Mouse (Mus musculus): Measurements from ENCODE around the gene Inhbe. TPM values are rescaled to one million over a fixed set of nuclear protein-coding genes. Genes with fewer than 3 reads are reported as not detected.

The Inhbe gene
- not detected for total RNA-seq (2021)
- long read RNA-seq, experiment 1 = 0 reads
- long read RNA-seq, experiment 2 = 0 reads

GRCm38 (mm10) chr10:127353909-127354895, at the start of gene Inhbe:
TSS of gene Inhbe (minus strand) at chr10:127354411.
- intact Hi-C loops (cut with DNase I; ENCODE audit: low total_unique reads) = loop anchor here (10.0 kb wide), 1 partner anchor 111 kb away; no protein-coding TSS in a partner anchor
- no peak for DNase-seq

DNA sequence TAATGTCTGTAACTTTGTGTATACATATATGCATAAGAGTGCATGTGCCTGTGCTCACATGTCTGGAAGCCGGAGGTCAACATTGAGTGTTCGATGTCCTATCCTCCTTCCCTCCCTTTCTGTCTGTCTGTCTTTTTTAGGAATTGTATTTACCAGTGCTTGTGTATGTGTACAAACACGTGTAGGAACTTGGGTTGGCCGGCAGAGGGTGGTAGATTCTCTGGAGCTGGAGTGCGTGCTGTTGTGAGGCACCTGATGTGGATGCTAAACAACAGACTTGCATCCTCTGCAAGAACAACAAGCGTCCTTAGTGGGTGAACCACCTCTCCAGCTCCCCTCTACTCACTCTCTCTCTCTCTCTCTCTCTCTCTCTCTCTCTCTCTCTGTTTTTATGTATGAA, 37.6 kb upstream of the Inhbe start:
- intact Hi-C loops (cut with DNase I; ENCODE audit: low total_unique reads) = no loop called here
- DNase-seq = no peak

GRCm38 (mm10) chr10:127381743-127382134, 27.5 kb upstream of the Inhbe start:
- intact Hi-C loops (cut with DNase I; ENCODE audit: low total_unique reads) = no loop called here
- no peak for DNase-seq

DNA sequence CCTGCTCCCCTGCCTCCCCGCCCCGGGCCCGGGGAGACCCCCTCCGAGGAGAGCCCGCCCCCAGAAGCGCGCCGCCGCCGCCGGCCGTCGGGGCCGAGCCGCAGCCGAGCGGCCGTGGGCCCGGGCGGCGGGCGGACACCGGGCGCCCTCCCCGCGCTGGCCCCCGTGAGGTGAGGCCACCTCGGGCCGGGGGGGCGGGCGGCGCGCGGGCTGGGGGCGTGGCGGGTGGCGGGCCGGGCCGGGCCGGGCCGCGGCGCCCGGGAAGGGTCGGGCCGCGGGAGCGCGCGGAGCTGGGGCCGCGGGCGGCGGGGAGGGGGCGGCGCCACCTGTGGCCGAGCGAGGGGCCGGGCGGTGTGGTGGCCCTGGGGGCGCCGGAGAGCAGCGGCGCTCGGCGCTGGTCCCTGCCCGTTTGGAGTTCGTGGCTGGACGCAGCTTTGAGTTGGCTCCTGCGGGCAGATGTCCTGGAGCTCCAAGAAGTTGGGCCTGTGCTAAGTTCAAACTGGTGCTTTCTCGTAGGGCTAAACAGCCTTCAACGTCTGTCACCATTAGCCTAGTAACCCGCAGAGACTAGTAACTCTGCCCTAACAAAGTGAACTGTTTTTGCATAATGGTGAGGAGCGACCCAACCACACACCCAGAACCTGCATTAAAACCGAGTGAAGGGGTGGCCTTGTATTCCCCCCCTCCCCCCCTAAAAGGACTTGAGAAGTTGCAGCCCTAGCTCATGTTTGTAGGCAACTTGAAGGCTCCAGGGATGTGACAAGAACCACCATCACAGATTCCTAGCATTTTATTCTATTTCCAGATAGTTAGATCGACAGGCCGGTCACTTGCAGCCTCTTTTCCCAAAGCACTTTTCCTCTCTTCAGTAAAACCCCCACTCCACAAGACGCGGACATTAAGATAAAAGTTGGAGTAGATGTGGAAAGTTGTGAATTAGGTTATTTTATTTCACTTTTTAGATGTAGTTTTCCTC, 26.8 kb upstream of the Inhbe start:
- peak; percentile 72 for DNase-seq
- intact Hi-C loops (cut with DNase I; ENCODE audit: low total_unique reads) = no loop called here

DNA sequence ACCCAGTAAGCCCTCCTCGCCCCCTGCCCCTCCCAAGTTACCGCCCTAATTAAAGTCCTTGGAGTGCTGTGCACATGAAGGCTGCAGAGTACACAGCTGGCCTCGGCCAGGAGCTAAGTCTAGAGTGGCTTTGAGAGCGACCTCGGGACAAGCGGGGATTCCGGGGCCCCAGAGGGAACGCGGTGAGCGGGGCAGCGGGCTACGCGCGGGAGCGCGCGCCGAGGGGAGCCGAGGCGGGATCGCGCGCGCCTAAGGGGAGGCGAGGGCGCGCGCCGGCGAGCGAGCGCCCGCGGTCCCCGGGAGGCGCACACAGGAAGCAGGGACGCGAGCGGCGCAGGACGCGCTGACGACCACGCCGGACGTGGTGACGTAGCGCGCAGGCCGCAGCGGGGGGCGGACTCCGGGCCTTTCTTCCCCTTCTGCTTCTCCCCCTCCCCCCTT, 26.1 kb upstream of the Inhbe start, which contains the start of gene R3hdm2:
TSS of gene R3hdm2 (plus strand) at position 77 of the 441 bp plus-strand sequence.
- intact Hi-C loops (cut with DNase I; ENCODE audit: low total_unique reads) = no loop called here
- DNase-seq = peak; percentile 94

GRCm38 (mm10) chr10:127379654-127380053, 25.4 kb upstream of the Inhbe start:
- intact Hi-C loops (cut with DNase I; ENCODE audit: low total_unique reads) = no loop called here
- DNase-seq = no peak

- intact Hi-C loops (cut with DNase I; ENCODE audit: low total_unique reads) = no loop called here
- DNase-seq = no peak
Observed at GRCm38 (mm10) chr10:127377700-127378099, 23.5 kb upstream of the Inhbe start.

DNA sequence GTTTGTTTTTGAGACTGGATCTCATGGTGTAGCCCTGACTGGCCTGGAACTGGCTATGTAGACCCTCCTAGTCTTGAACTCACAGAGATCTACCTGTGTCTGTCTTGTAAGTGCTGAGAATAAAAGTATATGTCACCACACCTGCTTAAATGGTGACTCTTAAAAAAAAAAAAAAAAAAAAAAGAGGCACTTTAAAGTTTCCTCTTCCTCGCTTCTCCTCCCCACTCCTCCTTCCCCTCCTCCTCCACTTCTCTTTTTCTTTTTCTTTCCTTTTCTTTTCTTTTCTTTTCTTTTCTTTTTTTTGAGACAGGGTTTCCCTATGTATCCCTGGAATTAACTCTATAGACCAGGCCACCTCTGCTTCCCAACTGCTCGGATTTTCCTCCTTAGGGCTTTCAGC, 16.8 kb upstream of the Inhbe start:
- intact Hi-C loops (cut with DNase I; ENCODE audit: low total_unique reads) = no loop called here

GRCm38 (mm10) chr10:127369834-127370820, 15.9 kb upstream of the Inhbe start, which contains the start of gene Inhbc:
TSS of gene Inhbc (minus strand) at chr10:127370431.
- intact Hi-C loops (cut with DNase I; ENCODE audit: low total_unique reads) = no loop called here
- no peak for DNase-seq

More for the DNA sequence above, 16.8 kb upstream of the Inhbe start:
- DNase-seq = no peak

- no peak for DNase-seq
Observed at GRCm38 (mm10) chr10:127368273-127368672, 14.1 kb upstream of the Inhbe start.

GRCm38 (mm10) chr10:127367116-127367515, 12.9 kb upstream of the Inhbe start:
- no peak for DNase-seq
- intact Hi-C loops (cut with DNase I; ENCODE audit: low total_unique reads) = no loop called here

More at GRCm38 (mm10) chr10:127368273-127368672, 14.1 kb upstream of the Inhbe start:
- intact Hi-C loops (cut with DNase I; ENCODE audit: low total_unique reads) = no loop called here

DNA sequence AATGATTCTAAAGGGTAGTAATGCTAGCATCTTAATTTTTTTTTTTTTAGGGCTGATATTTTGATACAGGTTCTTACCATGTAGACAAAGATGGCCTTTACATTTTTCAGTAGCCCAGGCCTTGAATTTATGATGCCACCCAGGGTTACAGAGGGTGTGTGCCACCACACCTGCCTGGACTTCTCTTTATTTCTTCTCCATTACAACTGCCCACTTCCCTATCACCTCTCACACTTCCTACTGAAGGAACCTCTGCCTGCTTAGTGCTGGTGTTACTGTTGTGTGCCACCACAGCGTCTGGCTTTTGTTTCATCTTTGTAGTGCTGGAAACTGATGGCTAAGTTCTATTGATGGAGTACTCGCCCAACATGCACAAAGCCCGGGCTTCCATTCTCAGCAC, 6.5 kb upstream of the Inhbe start:
- intact Hi-C loops (cut with DNase I; ENCODE audit: low total_unique reads) = no loop called here
- no peak for DNase-seq

DNA sequence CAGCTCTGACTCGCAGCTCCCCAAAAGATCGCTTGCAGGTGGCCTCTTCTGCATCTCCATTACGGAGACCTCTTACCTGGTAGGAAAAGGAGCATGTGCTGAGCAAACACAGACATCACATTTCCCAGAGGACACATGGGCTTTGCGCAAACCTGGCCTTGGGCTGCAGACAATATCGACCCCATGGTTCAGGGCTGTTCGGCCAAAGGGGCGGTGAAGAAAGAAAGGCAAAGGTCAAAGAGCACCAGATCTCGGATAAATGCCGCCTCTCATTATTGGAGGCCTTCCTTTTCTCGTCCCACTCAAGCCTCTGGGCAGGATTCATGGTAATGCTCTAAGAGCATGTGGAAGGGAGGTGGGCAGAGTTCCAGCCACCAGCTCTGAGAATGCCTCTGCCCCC, 1.1 kb upstream of the Inhbe start:
- DNase-seq = no peak
- intact Hi-C loops (cut with DNase I; ENCODE audit: low total_unique reads) = loop anchor here (10.0 kb wide), 1 partner anchor 109 kb away; no protein-coding TSS in a partner anchor

- intact Hi-C loops (cut with DNase I; ENCODE audit: low total_unique reads) = loop anchor here (10.0 kb wide), 1 partner anchor 112 kb away; no protein-coding TSS in a partner anchor
- DNase-seq = no peak
Observed at GRCm38 (mm10) chr10:127352766-127353165, 1.4 kb downstream of the Inhbe start.

- intact Hi-C loops (cut with DNase I; ENCODE audit: low total_unique reads) = loop anchor here (10.0 kb wide), 1 partner anchor 113 kb away; no protein-coding TSS in a partner anchor
Observed at GRCm38 (mm10) chr10:127352187-127352586, 2.0 kb downstream of the Inhbe start.

DNA sequence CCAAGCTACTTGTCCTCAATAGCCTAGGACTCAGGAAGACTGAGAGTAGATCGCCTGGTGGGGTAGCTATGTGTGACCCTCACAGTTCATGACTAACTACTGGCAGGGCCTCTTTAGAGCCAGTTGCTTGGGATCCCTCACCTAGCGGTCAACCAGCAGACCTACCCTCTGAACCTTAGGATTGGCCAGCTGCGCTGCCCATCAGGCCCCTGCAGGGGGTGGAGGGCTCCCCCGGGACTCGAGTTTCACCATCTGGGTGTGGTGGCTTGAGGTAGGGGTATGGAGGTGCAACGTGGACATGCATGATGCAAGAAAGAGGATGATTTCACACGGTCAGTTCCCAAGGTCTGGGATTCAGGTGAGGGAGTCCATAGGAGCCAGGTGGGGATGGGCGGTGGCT, 2.5 kb downstream of the Inhbe start:
- DNase-seq = no peak
- intact Hi-C loops (cut with DNase I; ENCODE audit: low total_unique reads) = loop anchor here (10.0 kb wide), 1 partner anchor 113 kb away; no protein-coding TSS in a partner anchor

More at GRCm38 (mm10) chr10:127352187-127352586, 2.0 kb downstream of the Inhbe start:
- no peak for DNase-seq

- intact Hi-C loops (cut with DNase I; ENCODE audit: low total_unique reads) = loop anchor here (10.0 kb wide), 1 partner anchor 114 kb away; no protein-coding TSS in a partner anchor
- no peak for DNase-seq
Observed at GRCm38 (mm10) chr10:127351285-127351595, 3.0 kb downstream of the Inhbe start.
